Mouse (Mus musculus): ENCODE measurements around the gene Enpp7.

The Enpp7 gene

DNA sequence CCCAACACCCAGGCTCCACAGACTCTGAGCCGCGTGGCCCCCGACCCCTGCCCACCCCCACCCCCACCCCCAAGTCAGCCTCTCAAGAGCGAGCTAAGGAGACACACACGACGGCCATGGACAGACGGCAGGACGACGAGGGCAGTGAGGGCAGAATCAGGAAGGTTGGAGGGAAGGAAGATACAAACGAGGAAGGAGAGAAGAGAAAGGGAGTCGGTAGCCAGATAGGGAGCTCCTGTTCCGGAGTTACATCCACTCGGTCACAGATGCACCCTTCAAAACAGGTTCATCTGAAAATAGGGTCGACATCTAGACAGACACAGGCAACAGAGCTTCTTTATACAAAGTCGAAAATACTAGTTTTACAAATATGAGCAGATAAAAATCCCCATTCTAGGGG lies 48.5 kb downstream of the Enpp7 start:
- DNase-seq (ENCODE audit: low spot score in 2 of 2) = no peak

GRCm38 (mm10) chr11:119036934-119037779 lies 49.2 kb downstream of the Enpp7 start:
- no peak for DNase-seq (ENCODE audit: low spot score in 2 of 2)

- DNase-seq (ENCODE audit: low spot score in 2 of 2) = no peak
Measured at GRCm38 (mm10) chr11:119037780-119038401, 49.9 kb downstream of the Enpp7 start.

GRCm38 (mm10) chr11:119038744-119039484 lies 50.9 kb downstream of the Enpp7 start:
- DNase-seq (ENCODE audit: low spot score in 2 of 2) = no peak

- no peak for DNase-seq (ENCODE audit: low spot score in 2 of 2)
Measured at GRCm38 (mm10) chr11:119039732-119040512, 51.9 kb downstream of the Enpp7 start.

- DNase-seq (ENCODE audit: low spot score in 2 of 2) = peak; percentile 99 to 100
Measured at GRCm38 (mm10) chr11:119040600-119041324, 52.8 kb downstream of the Enpp7 start, which contains the start of gene Cbx8. Gene Cbx8, minus strand, starts transcription at chr11:119040969.

GRCm38 (mm10) chr11:119041325-119041716 lies 53.3 kb downstream of the Enpp7 start:
- DNase-seq (ENCODE audit: low spot score in 2 of 2) = no peak

GRCm38 (mm10) chr11:119041750-119042465 lies 53.9 kb downstream of the Enpp7 start:
- no peak for DNase-seq (ENCODE audit: low spot score in 2 of 2)
